Mouse (Mus musculus): ENCODE results near the gene Trim46.

- TF ChIP-seq CTCF (IDR thresholded peaks at IDR 0.05; ENCODE audit: borderline replicate concordance, control insufficient read depth, extremely low read depth, insufficient read depth, low read length, poor library complexity) (no peak), POLR2A (IDR thresholded peaks at IDR 0.05; ENCODE audit: control insufficient read depth, extremely low read depth, insufficient read depth, low read length, poor library complexity) (no peak)
Measured at GRCm38 (mm10) chr3:89285526-89285925, 39.4 kb upstream of the Trim46 start.
